Mouse (Mus musculus) neural tube, embryonic 12.5 days (tissue): Measurements from ENCODE around the gene Cyba. TPM values are rescaled to one million over a fixed set of nuclear protein-coding genes. Genes with fewer than 3 reads are reported as not detected.

ENCODE experiments used
- ATAC-seq: fragments of 200-750 bp; cut with Nextera tagmentation; 2 replicates; pipeline ENCODE4 v1.8.0; 2017; ENCODE audit warnings: low read depth, mild to moderate bottlenecking, moderate TSS enrichment, moderate library complexity; ENCODE audit not compliant: low FRiP score
- H3K27ac ChIP-seq: fragments of 300-500 bp; sonication (generic); 2 replicates; pipeline ENCODE4 v1.5.1; 2016
- H3K27me3 ChIP-seq: fragments of 300-500 bp; sonication (generic); replicated peaks from 2 replicates; pipeline ENCODE4 v1.6.1; 2016; ENCODE audit warnings: mild to moderate bottlenecking
- H3K36me3 ChIP-seq: fragments of 300-500 bp; sonication (generic); 2 replicates; pipeline ENCODE4 v1.6.1; 2016; ENCODE audit warnings: mild to moderate bottlenecking
- H3K4me1 ChIP-seq: fragments of 300-500 bp; sonication (generic); 2 replicates; pipeline ENCODE4 v1.6.1; 2016
- H3K4me2 ChIP-seq: fragments of 300-500 bp; sonication (generic); replicated peaks from 2 replicates; pipeline ENCODE4 v1.6.1; 2016; ENCODE audit warnings: mild to moderate bottlenecking
- H3K4me3 ChIP-seq: fragments of 300-500 bp; sonication (generic); 2 replicates; pipeline ENCODE4 v1.5.1; 2016
- H3K9ac ChIP-seq: fragments of 300-500 bp; sonication (generic); 2 replicates; pipeline ENCODE4 v1.6.1; 2016; ENCODE audit warnings: mild to moderate bottlenecking
- H3K9me3 ChIP-seq: fragments of 300-500 bp; sonication (generic); 2 replicates; pipeline ENCODE4 v1.6.1; 2016; ENCODE audit warnings: mild to moderate bottlenecking
- WGBS: fragments of 180-500 bp; shearing (Covaris S2); methylation state at CpG from one replicate; pipeline ENCODE4 v1.1.7; 2016; 5-methylcytosine and 5-hydroxymethylcytosine counted together
- polyA plus RNA-seq: library from polyadenylated mRNA; unstranded; fragments of >200 nt; fragmentation: Nextera tagmentation; extraction: Ambion mirVana; gene quantifications from 2 replicates; pipeline ENCODE4 v1.2.1, GENCODE M21; 2016

The Cyba gene
- polyA plus RNA-seq, 1 experiment from 2014 or later = 58.5 TPM

DNA sequence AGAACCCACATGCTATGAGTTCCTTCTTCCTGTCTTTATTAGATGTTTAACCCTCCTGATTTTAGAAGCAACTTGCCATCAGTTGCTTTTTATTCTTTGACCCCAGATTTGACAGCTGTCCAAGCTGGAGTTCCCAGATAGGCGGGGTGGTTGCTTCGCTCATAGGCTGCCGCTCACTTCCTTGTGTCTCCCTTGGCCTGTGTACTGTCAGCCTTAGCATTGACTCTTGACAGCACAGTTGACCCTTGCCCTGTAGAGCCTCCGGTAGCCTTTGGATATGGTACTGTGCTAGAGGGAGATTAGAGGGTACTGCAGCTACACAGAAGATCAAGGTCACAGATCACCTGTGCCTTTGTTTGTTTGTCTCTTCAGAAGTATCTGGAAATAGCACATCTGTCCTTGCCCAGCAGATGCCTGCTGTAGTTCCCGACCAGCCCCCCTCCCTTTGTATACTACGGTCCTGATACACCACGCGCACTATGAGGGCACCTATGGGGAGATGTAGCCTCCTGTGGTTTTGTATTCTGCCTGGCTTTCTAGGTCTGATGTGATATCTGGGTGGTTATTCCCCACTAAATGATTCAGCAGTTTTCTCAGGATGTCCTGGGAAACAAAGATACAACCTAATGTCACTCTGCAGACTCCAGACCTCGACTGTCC is 27.5 kb downstream of the Cyba start:
- Histone ChIP-seq H3K27ac (no peak overlapping the region), H3K4me3 (no peak overlapping the region), H3K27me3 (no peaks in the 10 kb centered on the region), H3K36me3 (peaks cover 98% of the 10 kb centered on the region), H3K9me3 (no peaks in the 10 kb centered on the region), H3K4me1 (no peaks in the 10 kb centered on the region), H3K9ac (no peak overlapping the region), H3K4me2 (no peak overlapping the region)
- ATAC-seq = no peak
- WGBS = 93% methylated on average over 9 of the region's 9 CpGs

DNA sequence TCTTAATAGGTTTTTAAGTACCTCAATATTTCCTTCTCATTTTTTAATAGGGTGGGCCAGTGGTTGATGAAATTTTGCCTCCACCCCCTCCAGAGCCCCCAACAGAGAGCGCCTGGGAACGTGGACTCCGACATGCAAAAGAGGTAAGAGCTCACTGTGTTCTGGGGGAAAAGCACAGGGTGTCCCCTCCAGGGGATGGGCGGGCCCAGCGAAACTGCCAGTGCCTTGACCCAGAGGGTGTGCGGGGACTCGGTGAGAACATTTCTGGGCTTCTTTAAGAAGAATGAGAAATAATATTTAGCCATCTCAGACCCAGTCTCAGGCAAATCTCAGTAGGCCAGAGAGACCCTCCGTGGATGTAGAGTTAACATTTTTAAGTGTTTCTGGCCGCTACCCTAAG is 34.5 kb downstream of the Cyba start:
- 94% methylated on average over 9 of the region's 9 CpGs for WGBS
- Histone ChIP-seq H3K9ac (no peak overlapping the region), H3K27me3 (no peaks in the 10 kb centered on the region), H3K36me3 (peaks cover 76% of the 10 kb centered on the region), H3K4me3 (no peak overlapping the region), H3K4me1 (no peaks in the 10 kb centered on the region), H3K4me2 (no peak overlapping the region), H3K27ac (no peak overlapping the region), H3K9me3 (no peaks in the 10 kb centered on the region)
- ATAC-seq = no peak

DNA sequence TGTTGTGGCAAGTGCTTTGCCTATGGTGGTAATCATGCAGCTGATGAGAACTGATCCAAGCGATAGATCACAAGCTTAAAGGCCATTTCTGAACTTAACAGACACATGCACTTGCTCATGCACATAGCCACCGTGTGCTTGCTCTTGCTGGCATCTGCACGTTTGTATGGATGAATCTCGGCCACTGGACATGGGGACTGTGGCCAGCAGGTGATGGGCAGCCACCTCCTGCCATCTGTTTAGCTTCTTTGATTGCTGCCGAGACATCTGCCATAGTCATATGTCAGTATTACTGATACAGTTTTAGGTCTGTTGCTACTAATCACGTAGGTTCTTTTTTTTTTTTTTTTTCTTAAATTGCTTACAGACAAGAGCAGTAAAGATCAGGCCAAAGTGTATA is 37.4 kb downstream of the Cyba start:
- H3K27ac ChIP-seq = no peak overlapping the region
- no peak overlapping the region for H3K9ac ChIP-seq
- no peak overlapping the region for H3K4me3 ChIP-seq
- H3K9me3 ChIP-seq = no peaks in the 10 kb centered on the region
- no peak for ATAC-seq
- WGBS = 86% methylated on average over 6 of the region's 6 CpGs
- peaks cover 70% of the 10 kb centered on the region for H3K36me3 ChIP-seq
- H3K27me3 ChIP-seq = no peaks in the 10 kb centered on the region
- no peaks in the 10 kb centered on the region for H3K4me1 ChIP-seq
- no peak overlapping the region for H3K4me2 ChIP-seq

DNA sequence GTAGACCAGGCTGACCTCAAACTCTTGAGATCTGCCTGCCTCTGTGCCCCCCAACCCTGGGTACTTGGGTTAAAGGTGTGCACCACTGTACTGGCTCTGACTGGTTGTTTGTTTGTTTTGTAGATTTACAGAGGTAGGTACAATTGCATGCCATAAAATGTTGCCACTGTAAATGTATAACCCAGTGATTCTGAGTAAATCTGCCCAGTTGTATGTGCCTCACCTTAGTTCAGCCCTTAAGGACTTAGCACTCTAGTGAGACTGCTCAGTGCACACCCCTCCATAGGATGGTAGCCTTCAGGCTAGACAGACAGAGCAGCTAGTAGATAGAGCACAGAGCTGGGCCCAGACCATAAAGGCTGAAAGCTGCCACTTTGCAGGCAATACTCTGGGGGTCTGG is 39.0 kb downstream of the Cyba start:
- peaks cover 68% of the 10 kb centered on the region for H3K36me3 ChIP-seq
- H3K9ac ChIP-seq = no peak overlapping the region
- no peaks in the 10 kb centered on the region for H3K4me1 ChIP-seq
- no peak overlapping the region for H3K4me3 ChIP-seq
- no peak for ATAC-seq
- no peak overlapping the region for H3K4me2 ChIP-seq
- no peaks in the 10 kb centered on the region for H3K27me3 ChIP-seq
- no peaks in the 10 kb centered on the region for H3K9me3 ChIP-seq
- no peak overlapping the region for H3K27ac ChIP-seq

DNA sequence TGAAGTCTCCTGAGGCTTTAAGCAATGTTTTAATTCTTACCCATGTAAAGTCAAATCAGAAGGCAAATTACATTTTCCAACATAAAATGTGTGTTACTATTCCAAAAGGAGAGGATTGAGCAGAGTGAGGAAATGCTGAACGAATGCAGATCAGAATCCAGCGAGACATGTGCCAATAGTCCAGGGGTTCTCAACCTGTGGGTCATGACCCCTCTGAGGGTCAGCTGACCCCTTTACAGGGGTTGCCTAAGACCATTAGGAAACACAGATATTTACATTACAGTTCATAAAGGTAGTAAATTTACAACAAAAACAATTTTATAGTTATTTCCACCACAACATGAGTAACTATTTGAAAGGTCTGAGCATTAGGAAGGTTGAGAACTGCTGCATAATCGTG is 42.0 kb downstream of the Cyba start:
- Histone ChIP-seq H3K9ac (no peak overlapping the region), H3K27ac (no peak overlapping the region), H3K4me1 (no peaks in the 10 kb centered on the region), H3K9me3 (no peaks in the 10 kb centered on the region), H3K4me3 (no peak overlapping the region), H3K4me2 (no peak overlapping the region), H3K27me3 (no peaks in the 10 kb centered on the region), H3K36me3 (peaks cover 81% of the 10 kb centered on the region)
- 89% methylated on average over 3 of the region's 3 CpGs for WGBS
- ATAC-seq = no peak

DNA sequence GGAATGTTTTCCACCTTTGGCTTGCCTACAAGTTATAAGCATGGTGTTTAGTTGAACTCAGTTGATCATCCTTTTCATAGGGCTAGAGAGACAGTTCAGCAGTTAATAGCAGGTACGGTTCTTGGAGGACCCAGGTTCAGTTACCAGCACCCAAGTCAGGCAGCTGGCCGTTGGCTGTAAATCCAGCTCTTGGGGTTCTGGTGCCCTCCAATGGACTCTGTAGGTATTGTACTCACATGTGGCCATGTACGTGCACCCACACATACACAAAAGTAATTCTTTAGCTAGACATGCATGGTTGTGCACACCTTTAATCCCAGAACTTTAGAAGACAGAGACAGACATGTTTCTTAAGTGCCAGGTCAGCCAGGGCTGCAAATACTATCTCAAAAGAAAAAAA is 43.4 kb downstream of the Cyba start:
- WGBS = 87% methylated on average over 3 of the region's 3 CpGs
- ATAC-seq = no peak
- peaks cover 91% of the 10 kb centered on the region for H3K36me3 ChIP-seq

DNA sequence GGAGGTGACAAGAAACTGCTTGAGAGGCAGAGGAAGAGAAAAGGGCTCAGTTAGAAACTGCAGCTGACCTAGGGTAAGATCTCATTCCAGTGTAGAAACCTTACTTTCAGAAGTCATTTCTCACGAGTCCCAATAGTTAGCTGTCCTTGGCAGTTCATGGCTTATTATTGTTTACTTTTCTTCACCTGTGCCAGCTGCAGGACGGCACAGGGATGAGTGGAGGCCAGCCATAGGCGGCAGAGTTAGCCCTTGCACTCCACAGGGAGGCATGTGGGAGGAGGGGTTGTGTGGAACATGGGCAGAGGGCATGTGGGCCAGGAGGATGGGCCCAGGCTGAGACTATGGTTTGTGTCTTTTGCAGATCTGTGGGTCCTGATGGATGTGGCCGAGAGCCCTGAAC is 49.7 kb downstream of the Cyba start:
- no peak for ATAC-seq
- Histone ChIP-seq H3K36me3 (peaks cover 56% of the 10 kb centered on the region), H3K4me2 (no peak overlapping the region), H3K9ac (no peak overlapping the region), H3K27me3 (no peaks in the 10 kb centered on the region), H3K9me3 (no peaks in the 10 kb centered on the region), H3K4me3 (no peak overlapping the region), H3K4me1 (peaks cover 3% of the 10 kb centered on the region), H3K27ac (no peak overlapping the region)
- WGBS = 90% methylated on average over 4 of the region's 4 CpGs

More for the DNA sequence above, 43.4 kb downstream of the Cyba start:
- Histone ChIP-seq H3K4me2 (no peak overlapping the region), H3K27me3 (no peaks in the 10 kb centered on the region), H3K9ac (no peak overlapping the region), H3K9me3 (no peaks in the 10 kb centered on the region), H3K27ac (no peak overlapping the region), H3K4me3 (no peak overlapping the region), H3K4me1 (no peaks in the 10 kb centered on the region)

DNA sequence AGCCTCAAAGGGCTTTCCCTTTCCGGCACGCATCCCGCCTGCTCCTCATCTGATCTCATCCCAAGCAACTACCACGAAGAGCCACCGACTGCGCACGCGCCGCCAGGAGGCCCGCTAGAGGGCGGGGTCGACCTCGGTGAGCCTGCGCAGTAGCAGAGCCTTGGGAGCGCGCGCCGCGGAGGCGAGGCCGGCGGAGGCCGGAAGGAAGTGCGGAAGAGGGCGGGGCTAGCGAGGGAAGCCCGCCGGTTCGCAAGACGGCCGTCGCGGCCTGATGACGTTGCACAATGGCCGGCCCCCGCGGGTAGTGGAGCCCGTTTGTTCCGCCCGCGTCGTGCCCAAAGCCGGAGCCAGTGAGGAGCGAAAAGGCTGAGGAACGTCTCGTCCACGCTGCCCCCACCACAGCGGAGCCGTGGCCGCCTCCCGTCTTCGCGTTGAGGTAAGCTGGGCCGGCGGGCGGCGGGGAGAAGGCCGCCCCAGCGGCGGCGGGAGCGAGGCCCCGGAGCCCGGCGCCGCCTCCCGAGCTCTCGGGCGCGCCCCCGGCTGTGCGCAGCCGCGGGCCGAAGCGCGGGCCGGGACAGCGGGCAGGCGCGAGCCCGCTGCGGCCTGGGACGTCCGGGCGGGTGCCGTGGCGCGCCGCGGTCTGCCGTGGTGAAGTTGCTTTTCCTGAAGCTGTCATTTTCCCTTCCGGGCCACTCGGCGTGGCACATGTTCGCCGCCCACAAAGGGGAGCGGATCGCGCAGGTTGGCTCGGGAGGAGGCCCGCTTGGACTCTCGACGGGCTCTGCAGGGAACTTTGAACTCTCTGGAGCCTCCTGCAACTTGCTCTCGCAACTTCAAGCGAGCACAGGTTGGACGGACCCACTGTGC is 56.1 kb downstream of the Cyba start, which contains the start of gene Zc3h18:
Zc3h18 (plus strand) TSS at position 245 of the 867 bp plus-strand sequence.
- Histone ChIP-seq H3K27me3 (no peaks in the 10 kb centered on the region), H3K9me3 (no peaks in the 10 kb centered on the region), H3K36me3 (peaks cover 8% of the 10 kb centered on the region), H3K4me2 (peak within 1 kb of the TSS; percentile 89), H3K9ac (peak within 1 kb of the TSS; percentile 90), H3K4me3 (peak within 1 kb of the TSS; percentile 94), H3K27ac (peak within 1 kb of the TSS; percentile 66), H3K4me1 (peaks cover 14% of the 10 kb centered on the region)
- under 1% methylated on average over 104 of the region's 107 CpGs for WGBS
- peak; percentile 93 for ATAC-seq

DNA sequence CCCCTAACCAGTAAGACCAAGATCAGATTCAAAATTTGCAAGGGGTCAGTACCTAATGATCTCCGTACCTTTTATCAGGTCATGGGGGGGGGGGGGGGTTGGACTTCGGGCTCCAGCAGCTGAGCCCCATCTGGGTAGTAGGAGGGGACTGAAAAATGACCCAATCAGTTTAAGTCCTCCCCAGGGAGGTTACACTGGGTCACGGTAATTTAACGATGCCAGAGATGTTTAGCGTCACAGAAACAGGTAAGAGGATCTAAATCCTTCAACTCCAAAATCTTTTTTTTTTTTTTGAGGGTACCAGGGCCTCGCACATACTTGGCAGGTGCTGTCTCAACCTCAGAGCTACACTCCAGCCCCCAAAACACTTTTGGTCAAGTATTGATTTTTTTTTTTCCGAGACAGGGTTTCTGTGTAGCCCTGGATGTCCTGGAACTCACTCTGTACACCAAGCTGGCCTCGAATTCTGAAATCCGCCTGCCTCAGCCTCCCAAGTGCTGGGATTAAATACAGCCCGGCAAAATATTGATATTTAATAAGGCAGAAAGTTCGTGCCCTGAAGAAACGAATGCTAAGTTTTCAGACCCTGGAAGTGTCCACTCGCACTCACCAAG is 56.9 kb downstream of the Cyba start:
- H3K36me3 ChIP-seq = peaks cover 8% of the 10 kb centered on the region
- H3K4me1 ChIP-seq = peaks cover 14% of the 10 kb centered on the region
- 27% methylated on average over 13 of the region's 13 CpGs for WGBS
- H3K9ac ChIP-seq = no peak overlapping the region
- no peak overlapping the region for H3K27ac ChIP-seq
- no peaks in the 10 kb centered on the region for H3K27me3 ChIP-seq
- H3K9me3 ChIP-seq = no peaks in the 10 kb centered on the region
- ATAC-seq = peak; percentile 42
- peak overlapping the region; percentile 89 for H3K4me2 ChIP-seq
- peak overlapping the region; percentile 94 for H3K4me3 ChIP-seq

DNA sequence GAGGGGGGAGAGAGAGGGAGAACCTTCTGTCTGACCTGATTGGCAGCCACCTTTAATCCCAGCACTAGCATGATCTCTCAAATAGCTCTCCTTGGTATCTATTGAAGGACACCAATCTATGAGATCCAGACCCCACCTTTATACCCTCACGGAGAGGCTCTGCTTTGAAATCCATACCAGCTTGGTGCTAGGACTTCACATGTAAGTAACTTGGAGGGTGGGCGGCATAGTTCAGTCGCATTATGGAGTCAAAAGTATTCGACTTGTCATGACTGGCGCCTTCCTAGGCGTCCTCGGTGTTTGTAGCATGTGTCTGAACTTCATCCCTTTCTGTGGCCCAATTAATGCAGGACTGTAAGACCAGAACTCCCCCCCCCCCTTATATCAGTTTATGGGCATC is 57.4 kb downstream of the Cyba start:
- Histone ChIP-seq H3K9me3 (no peaks in the 10 kb centered on the region), H3K27me3 (no peaks in the 10 kb centered on the region), H3K9ac (no peak overlapping the region), H3K27ac (no peak overlapping the region), H3K36me3 (peaks cover 8% of the 10 kb centered on the region), H3K4me1 (peaks cover 14% of the 10 kb centered on the region), H3K4me2 (peak overlapping the region; percentile 89), H3K4me3 (no peak overlapping the region)
- no peak for ATAC-seq
- WGBS = 88% methylated on average over 7 of the region's 7 CpGs
